ENCODE assay signal across 9 mouse cellular contexts in genomic region chr11:4080219-4080618, GRCm38 (mm10). TPM values are rescaled to one million over a fixed set of nuclear protein-coding genes. Genes with fewer than 3 reads are reported as not detected.
DNase-seq lines count a peak whose midpoint lies in the region; ATAC-seq and TF ChIP-seq lines count a peak whose summit lies in the region.
"Had no signal": no experiment of that assay in that cellular context is flagged by ENCODE, and none has a peak within 500 bp of the region (broad histone marks: within the 10 kb centered on the region; RNA-seq: fewer than 3 reads in every experiment).

No protein-coding gene starts in this region.

- no peak overlapping the region for H3K4me2 ChIP-seq in forebrain, embryonic 16.5 days (ENCODE audit: low read length)
- H3K4me2 ChIP-seq in kidney, postnatal 0 days (ENCODE audit: low read length), result no peak overlapping the region
- H3K4me2 ChIP-seq in lung, embryonic 14.5 days, result no peak overlapping the region

- 14% methylated on average over 4 of the region's 4 CpGs for WGBS in forebrain, embryonic 10.5 days
- WGBS in forebrain, embryonic 16.5 days, result 13% methylated on average over 4 of the region's 4 CpGs
- WGBS in kidney, postnatal 0 days, result 13% methylated on average over 4 of the region's 4 CpGs
- 8% methylated on average over 4 of the region's 4 CpGs for WGBS in lung, embryonic 14.5 days

- no peak overlapping the region for H3K27ac ChIP-seq in forebrain, embryonic 10.5 days
- no peak overlapping the region for H3K27ac ChIP-seq in forebrain, embryonic 16.5 days (ENCODE audit: low read length)
- H3K27ac ChIP-seq in testis, adult 2 months (ENCODE audit: control insufficient read depth, insufficient read depth, low read depth, low read length), result no peak overlapping the region
- H3K27ac ChIP-seq in kidney, postnatal 0 days, result no peak overlapping the region
- H3K27ac ChIP-seq in lung, embryonic 14.5 days (ENCODE audit: low read depth), result no peak overlapping the region

- no peak for TF ChIP-seq POLR2A in testis, adult 2 months (IDR thresholded peaks at IDR 0.05; ENCODE audit: control insufficient read depth, low read depth, low read length)

- H3K36me3 ChIP-seq in forebrain, embryonic 10.5 days (replicated peaks), result no peaks in the 10 kb centered on the region
- no peaks in the 10 kb centered on the region for H3K36me3 ChIP-seq in forebrain, embryonic 16.5 days (ENCODE audit: control insufficient read depth, insufficient read depth)
- H3K36me3 ChIP-seq in testis, adult 2 months (ENCODE audit: control insufficient read depth, insufficient read depth, low read length), result no peaks in the 10 kb centered on the region
- no peaks in the 10 kb centered on the region for H3K36me3 ChIP-seq in kidney, postnatal 0 days (ENCODE audit: insufficient read depth, low read length)
- H3K36me3 ChIP-seq in lung, embryonic 14.5 days (ENCODE audit: insufficient read depth), result no peaks in the 10 kb centered on the region

- no peaks in the 10 kb centered on the region for H3K27me3 ChIP-seq in forebrain, embryonic 10.5 days (ENCODE audit: poor library complexity, severe bottlenecking)
- H3K27me3 ChIP-seq in forebrain, embryonic 16.5 days (replicated peaks; ENCODE audit: control insufficient read depth, insufficient read depth, low read length), result no peaks in the 10 kb centered on the region
- H3K27me3 ChIP-seq in testis, adult 2 months (ENCODE audit: control insufficient read depth, insufficient read depth, low read length), result no peaks in the 10 kb centered on the region
- no peaks in the 10 kb centered on the region for H3K27me3 ChIP-seq in kidney, postnatal 0 days (ENCODE audit: insufficient read depth, low read length)
- H3K27me3 ChIP-seq in lung, embryonic 14.5 days (ENCODE audit: insufficient read depth, low read length), result no peaks in the 10 kb centered on the region

- H3K9me3 ChIP-seq in forebrain, embryonic 10.5 days, result no peaks in the 10 kb centered on the region
- H3K9me3 ChIP-seq in forebrain, embryonic 16.5 days (ENCODE audit: control insufficient read depth, low read length), result no peaks in the 10 kb centered on the region
- no peaks in the 10 kb centered on the region for H3K9me3 ChIP-seq in kidney, postnatal 0 days (replicated peaks; ENCODE audit: low read length)
- no peaks in the 10 kb centered on the region for H3K9me3 ChIP-seq in lung, embryonic 14.5 days (ENCODE audit: low read depth, low read length)

- no peak overlapping the region for H3K9ac ChIP-seq in forebrain, embryonic 16.5 days (replicated peaks; ENCODE audit: low read depth, low read length)
- H3K9ac ChIP-seq in kidney, postnatal 0 days (ENCODE audit: low read depth, low read length), result no peak overlapping the region
- H3K9ac ChIP-seq in lung, embryonic 14.5 days, result no peak overlapping the region

- H3K4me3 ChIP-seq in forebrain, embryonic 10.5 days, result no peak overlapping the region
- no peak overlapping the region for H3K4me3 ChIP-seq in forebrain, embryonic 16.5 days (replicated peaks; ENCODE audit: low read length)
- no peak overlapping the region for H3K4me3 ChIP-seq in testis, adult 2 months (ENCODE audit: control insufficient read depth, low read depth, low read length)
- H3K4me3 ChIP-seq in kidney, postnatal 0 days (replicated peaks; ENCODE audit: low read depth, low read length), result no peak overlapping the region
- no peak overlapping the region for H3K4me3 ChIP-seq in lung, embryonic 14.5 days (ENCODE audit: low read depth, low read length)

- no peak for ATAC-seq in forebrain, embryonic 16.5 days
- peak; percentile 91 for ATAC-seq in common myeloid progenitor, adult 5-6 weeks (replicated peaks; ENCODE audit: low read depth, poor library complexity, severe bottlenecking)
- no peak for ATAC-seq in kidney, postnatal 0 days (replicated peaks; ENCODE audit: low FRiP score, low read depth)
- no peak for ATAC-seq in lung, embryonic 14.5 days (ENCODE audit: insufficient read depth)

- TF ChIP-seq CTCF in testis, adult 2 months (IDR thresholded peaks at IDR 0.05; ENCODE audit: control insufficient read depth, insufficient read depth, insufficient replicate concordance, low read depth, low read length), result peak; percentile 85; the same call in 1 of the 2 replicates
- peak; percentile 87 for TF ChIP-seq CTCF in kidney, postnatal 0 days (IDR thresholded peaks at IDR 0.05; ENCODE audit: low read depth)
- peak; percentile 89 for TF ChIP-seq CTCF in lung, embryonic 14.5 days (IDR thresholded peaks at IDR 0.05; ENCODE audit: low read depth)

- peak; percentile 63 for DNase-seq in forebrain, embryonic 10.5 days (ENCODE audit: extremely low spot score, low spot score)
- no peak for DNase-seq in testis, postnatal 14 days (ENCODE audit: low spot score)
- DNase-seq in kidney, postnatal 0 days (ENCODE audit: low spot score), result peak; percentile 52
- peak; percentile 80 for DNase-seq in lung, embryonic 14.5 days
- DNase-seq in right cerebral cortex, postnatal 4 days, result peak; percentile 77

- no peaks in the 10 kb centered on the region for H3K4me1 ChIP-seq in forebrain, embryonic 10.5 days
- no peaks in the 10 kb centered on the region for H3K4me1 ChIP-seq in forebrain, embryonic 16.5 days (replicated peaks; ENCODE audit: control insufficient read depth, insufficient read depth, low read length)
- no peaks in the 10 kb centered on the region for H3K4me1 ChIP-seq in testis, adult 2 months (ENCODE audit: control insufficient read depth, insufficient read depth, low read length)
- no peaks in the 10 kb centered on the region for H3K4me1 ChIP-seq in kidney, postnatal 0 days (replicated peaks; ENCODE audit: insufficient read depth, low read length)
- no peaks in the 10 kb centered on the region for H3K4me1 ChIP-seq in lung, embryonic 14.5 days (ENCODE audit: insufficient read depth)

RNA-seq across cellular contexts. Expression of gene Mtfp1, which starts 15.0 kb away (rescaled TPM):
- polyA plus RNA-seq in forebrain, embryonic 10.5 days (2016; fragmentation: Nextera tagmentation; extraction: Ambion mirVana), result 13.7 and 14.4 TPM in 2 replicates
- polyA plus RNA-seq in forebrain, embryonic 16.5 days (2015; fragmentation: Nextera tagmentation; extraction: Ambion mirVana), result 8.8 and 10.3 TPM in 2 replicates
- 9.0 and 10.0 TPM in 2 replicates for polyA plus RNA-seq in testis, adult 2 months (2012; rRNA removed)
- 10.7 and 16.0 TPM in 2 replicates for total RNA-seq in common myeloid progenitor, adult 5-6 weeks (2017)
- polyA plus RNA-seq in kidney, postnatal 0 days (2015; fragmentation: Nextera tagmentation; extraction: Ambion mirVana), result 18.6 and 19.9 TPM in 2 replicates
- polyA plus RNA-seq in lung, embryonic 14.5 days (2014; fragmentation: Nextera tagmentation; extraction: Ambion mirVana), result 8.6 and 10.8 TPM in 2 replicates

RNA-seq across cellular contexts. Expression of gene Sec14l3, which starts 15.6 kb away (rescaled TPM):
- polyA plus RNA-seq in forebrain, embryonic 10.5 days (2016; fragmentation: Nextera tagmentation; extraction: Ambion mirVana), result not detected in 2 replicates
- polyA plus RNA-seq in forebrain, embryonic 16.5 days (2015; fragmentation: Nextera tagmentation; extraction: Ambion mirVana), result 1.2 and 2.8 TPM in 2 replicates
- polyA plus RNA-seq in testis, adult 2 months (2012; rRNA removed), result 1.0 and 1.9 TPM in 2 replicates
- not detected in 2 replicates for total RNA-seq in common myeloid progenitor, adult 5-6 weeks (2017)
- polyA plus RNA-seq in kidney, postnatal 0 days (2015; fragmentation: Nextera tagmentation; extraction: Ambion mirVana), result not detected in 2 replicates
- 1.2 and 1.5 TPM in 2 replicates for polyA plus RNA-seq in lung, embryonic 14.5 days (2014; fragmentation: Nextera tagmentation; extraction: Ambion mirVana)
- polyA plus RNA-seq: stomach, embryonic 14.5 days had no signal

RNA-seq across cellular contexts. Expression of gene Sec14l2, which starts 43.0 kb away (rescaled TPM):
- polyA plus RNA-seq in forebrain, embryonic 10.5 days (2016; fragmentation: Nextera tagmentation; extraction: Ambion mirVana), result 3.0 and 3.5 TPM in 2 replicates
- polyA plus RNA-seq in forebrain, embryonic 16.5 days (2015; fragmentation: Nextera tagmentation; extraction: Ambion mirVana), result 1.6 and 1.7 TPM in 2 replicates
- 2.2 and 4.8 TPM in 2 replicates for polyA plus RNA-seq in testis, adult 2 months (2012; rRNA removed)
- total RNA-seq in common myeloid progenitor, adult 5-6 weeks (2017), result 2.1 and 3.7 TPM in 2 replicates
- 1.3 and 1.4 TPM in 2 replicates for polyA plus RNA-seq in kidney, postnatal 0 days (2015; fragmentation: Nextera tagmentation; extraction: Ambion mirVana)
- polyA plus RNA-seq in lung, embryonic 14.5 days (2014; fragmentation: Nextera tagmentation; extraction: Ambion mirVana), result 1.5 and 1.9 TPM in 2 replicates

RNA-seq across cellular contexts. Expression of gene Sec14l4, which starts 49.0 kb away (rescaled TPM):
- polyA plus RNA-seq in forebrain, embryonic 10.5 days (2016; fragmentation: Nextera tagmentation; extraction: Ambion mirVana), result not detected in 2 replicates
- polyA plus RNA-seq in forebrain, embryonic 16.5 days (2015; fragmentation: Nextera tagmentation; extraction: Ambion mirVana), result not detected in 2 replicates
- 0.42 and 0.56 TPM in 2 replicates for polyA plus RNA-seq in testis, adult 2 months (2012; rRNA removed)
- total RNA-seq in common myeloid progenitor, adult 5-6 weeks (2017), result not detected in 2 replicates
- polyA plus RNA-seq in kidney, postnatal 0 days (2015; fragmentation: Nextera tagmentation; extraction: Ambion mirVana), result not detected in 2 replicates
- polyA plus RNA-seq in lung, embryonic 14.5 days (2014; fragmentation: Nextera tagmentation; extraction: Ambion mirVana), result 3.8 and 4.2 TPM in 2 replicates

RNA-seq across cellular contexts. Expression of gene Rnf215, which starts 54.8 kb away (rescaled TPM):
- 19.1 and 19.7 TPM in 2 replicates for polyA plus RNA-seq in forebrain, embryonic 10.5 days (2016; fragmentation: Nextera tagmentation; extraction: Ambion mirVana)
- polyA plus RNA-seq in forebrain, embryonic 16.5 days (2015; fragmentation: Nextera tagmentation; extraction: Ambion mirVana), result 51.7 and 52.6 TPM in 2 replicates
- 4.2 and 4.5 TPM in 2 replicates for polyA plus RNA-seq in testis, adult 2 months (2012; rRNA removed)
- total RNA-seq in common myeloid progenitor, adult 5-6 weeks (2017), result 8.7 and 11.5 TPM in 2 replicates
- 29.8 and 30.9 TPM in 2 replicates for polyA plus RNA-seq in kidney, postnatal 0 days (2015; fragmentation: Nextera tagmentation; extraction: Ambion mirVana)
- 32.6 and 33.0 TPM in 2 replicates for polyA plus RNA-seq in lung, embryonic 14.5 days (2014; fragmentation: Nextera tagmentation; extraction: Ambion mirVana)
